In the genomic region with DNA sequence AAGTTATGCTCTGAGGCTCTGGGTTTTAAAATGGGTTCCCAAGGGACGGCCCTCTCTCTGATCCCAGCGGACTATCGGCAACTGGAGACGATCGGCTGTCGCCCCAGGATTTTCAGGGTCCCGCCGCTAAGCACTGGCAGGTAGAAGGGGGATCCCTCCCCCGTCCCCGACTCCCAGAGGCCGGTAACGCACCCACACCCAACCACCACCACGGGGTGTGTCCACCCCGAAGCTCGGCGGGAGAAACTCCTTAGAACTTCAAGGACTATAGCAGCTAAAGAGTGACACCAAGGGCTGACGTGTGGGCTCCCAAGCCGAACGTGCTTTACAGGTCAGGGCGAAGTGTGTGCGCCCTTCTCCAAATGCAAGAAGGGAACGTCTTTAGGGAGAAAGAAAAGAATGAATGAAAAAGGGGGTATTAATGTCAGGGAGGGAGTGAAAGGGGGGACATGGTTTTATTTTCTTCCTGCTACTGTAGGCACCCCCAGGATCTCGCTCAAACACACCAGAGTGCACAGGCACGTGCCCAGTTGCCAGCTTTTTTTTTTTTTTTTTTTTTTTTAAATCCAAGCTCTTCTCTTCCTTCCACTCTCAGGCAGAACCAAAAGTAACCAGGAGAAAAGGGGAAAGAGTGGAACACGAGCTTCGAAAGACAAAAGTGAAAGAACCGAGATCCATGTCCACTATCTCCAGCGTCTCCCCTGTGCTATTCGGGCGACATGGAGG, we compare ENCODE assay signal across 8 mouse cellular contexts. TPM values are rescaled to one million over a fixed set of nuclear protein-coding genes. Genes with fewer than 3 reads are reported as not detected.
DNase-seq lines count a peak whose midpoint lies in the region; ATAC-seq and TF ChIP-seq lines count a peak whose summit lies in the region.

No protein-coding gene starts in this region.

- DNase-seq in layer of hippocampus, adult 2 months (ENCODE audit: low spot score in 2 of 2), result no peak
- DNase-seq in layer of hippocampus, postnatal 14 days (ENCODE audit: low spot score in 2 of 2), result no peak
- peak; percentile 58 for DNase-seq in limb, embryonic 10.5 days (ENCODE audit: low spot score)
- DNase-seq in retina, embryonic 14.5 days (ENCODE audit: low spot score), result peak; percentile 39
- DNase-seq in left cerebral cortex, adult 9 months (ENCODE audit: low spot score in 2 of 2), result no peak
- DNase-seq in cerebellum, adult 9-10 months, result no peak
- DNase-seq in right cerebral cortex, postnatal 10 days (ENCODE audit: low spot score in 2 of 2), result no peak

- no peak overlapping the region for H3K27ac ChIP-seq in layer of hippocampus, adult 2 months
- peak overlapping the region; percentile 74; the same call in 1 of the 2 replicates for H3K27ac ChIP-seq in embryonic facial prominence, embryonic 12.5 days
- H3K27ac ChIP-seq in limb, embryonic 10.5 days, result peak overlapping the region; percentile 96

- H3K9ac ChIP-seq in embryonic facial prominence, embryonic 12.5 days, result peak overlapping the region; percentile 55

- H3K4me1 ChIP-seq in embryonic facial prominence, embryonic 12.5 days, result 0 out of 2 replicates have a peak, but pooled peaks cover 6% of the 10 kb centered on the region
- H3K4me1 ChIP-seq in limb, embryonic 10.5 days, result peaks cover 72% of the 10 kb centered on the region

- H3K4me3 ChIP-seq in layer of hippocampus, adult 2 months, result peak overlapping the region; percentile 24; the same call in 1 of the 2 replicates
- H3K4me3 ChIP-seq in embryonic facial prominence, embryonic 12.5 days, result peak overlapping the region; percentile 53
- peak overlapping the region; percentile 71 for H3K4me3 ChIP-seq in limb, embryonic 10.5 days

- H3K27me3 ChIP-seq in embryonic facial prominence, embryonic 12.5 days, result peaks cover 70% of the 10 kb centered on the region
- peaks cover 94% of the 10 kb centered on the region for H3K27me3 ChIP-seq in limb, embryonic 10.5 days (ENCODE audit: low read depth, poor library complexity, severe bottlenecking)

- no peak for ATAC-seq in embryonic facial prominence, embryonic 12.5 days (ENCODE audit: insufficient number of reproducible peaks, insufficient read depth, low FRiP score, low TSS enrichment)

- under 1% methylated on average over 30 of the region's 30 CpGs for WGBS in embryonic facial prominence, embryonic 12.5 days
- WGBS in limb, embryonic 10.5 days, result under 1% methylated on average over 30 of the region's 30 CpGs

- TF ChIP-seq CTCF in layer of hippocampus, adult 2 months (conservative IDR thresholded peaks at IDR 0.05), result no peak

- H3K4me2 ChIP-seq in embryonic facial prominence, embryonic 12.5 days (replicated peaks), result peak overlapping the region; percentile 69

- no peaks in the 10 kb centered on the region for H3K9me3 ChIP-seq in embryonic facial prominence, embryonic 12.5 days
- no peaks in the 10 kb centered on the region for H3K9me3 ChIP-seq in limb, embryonic 10.5 days (replicated peaks)

- H3K36me3 ChIP-seq in embryonic facial prominence, embryonic 12.5 days, result no peaks in the 10 kb centered on the region
- H3K36me3 ChIP-seq in limb, embryonic 10.5 days, result no peaks in the 10 kb centered on the region

RNA-seq across cellular contexts. Expression of a gene that starts 5.2 kb away (rescaled TPM):
- under 1 TPM; 0.23 to 0.47 TPM for total RNA-seq in layer of hippocampus, adult 2 months (2021)
- total RNA-seq in layer of hippocampus, postnatal 14 days (2021), result under 1 TPM; 0.41 to 0.52 TPM
- 8.5 and 9.5 TPM in 2 replicates for polyA plus RNA-seq in embryonic facial prominence, embryonic 12.5 days (2016; fragmentation: Nextera tagmentation; extraction: Ambion mirVana)
- polyA plus RNA-seq in limb, embryonic 10.5 days (2016; fragmentation: Nextera tagmentation; extraction: Ambion mirVana), result 6.7 and 6.9 TPM in 2 replicates

Comparison
In these comparisons a context has a peak if more than half of its experiments do, and no peak if none do; other contexts are left out.
1. DNase-seq: peak in limb, embryonic 10.5 days (single experiment) and retina, embryonic 14.5 days (single experiment); none in layer of hippocampus, adult 2 months (0 of 2), layer of hippocampus, postnatal 14 days (0 of 2), left cerebral cortex, adult 9 months (0 of 2), cerebellum, adult 9-10 months (single experiment) and right cerebral cortex, postnatal 10 days (0 of 2).
2. Peak in every context shown above with its lines, with median percentiles within 50 percentile points of each other: H3K4me3 ChIP-seq.